Mouse (Mus musculus): ENCODE data around the gene Tmem82.

Tmem82 gene

DNA sequence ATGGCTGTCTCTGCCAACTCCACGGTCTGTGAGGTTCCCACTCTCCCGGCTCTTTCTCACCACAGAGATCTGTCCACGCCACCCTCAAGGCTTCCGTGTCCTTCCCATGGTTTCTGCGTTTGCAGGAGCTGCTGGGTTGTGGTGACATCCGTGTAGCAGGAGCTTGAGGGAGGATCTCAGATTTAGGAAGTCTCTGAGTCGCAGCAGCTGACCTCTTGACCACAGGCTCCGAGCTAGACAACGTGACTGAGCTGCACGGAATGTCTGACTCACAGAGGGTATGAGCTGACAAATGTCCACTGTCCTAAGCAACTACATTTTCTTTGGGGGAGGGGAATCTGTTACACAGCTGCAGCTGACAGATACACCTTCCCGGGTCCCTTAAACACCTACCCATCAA lies 12.6 kb downstream of the Tmem82 start, which contains the start of gene Fblim1:
Fblim1 (minus strand) TSS at position 236 of the 400 bp plus-strand sequence.
- DNase-seq, result no peak

DNA sequence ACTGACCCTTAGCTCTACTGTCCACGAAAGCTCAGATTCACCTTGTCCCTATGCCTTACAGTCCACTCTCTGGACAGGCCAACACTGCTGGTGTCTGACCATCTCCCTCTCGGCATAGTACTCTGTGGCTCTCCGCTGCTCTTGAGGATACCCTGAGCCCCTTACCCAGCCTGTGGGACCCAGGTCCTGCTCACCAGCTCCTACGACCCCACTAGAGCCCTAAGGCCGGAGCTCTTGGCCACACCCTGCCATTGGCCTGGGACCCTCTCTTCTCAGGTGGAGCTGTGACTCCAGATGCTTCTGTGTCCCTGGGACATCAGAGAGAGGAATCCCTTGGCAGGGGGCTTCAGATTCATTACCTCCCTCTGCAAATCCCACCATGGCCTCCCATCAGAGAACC lies 13.0 kb downstream of the Tmem82 start:
- no peak for DNase-seq

DNA sequence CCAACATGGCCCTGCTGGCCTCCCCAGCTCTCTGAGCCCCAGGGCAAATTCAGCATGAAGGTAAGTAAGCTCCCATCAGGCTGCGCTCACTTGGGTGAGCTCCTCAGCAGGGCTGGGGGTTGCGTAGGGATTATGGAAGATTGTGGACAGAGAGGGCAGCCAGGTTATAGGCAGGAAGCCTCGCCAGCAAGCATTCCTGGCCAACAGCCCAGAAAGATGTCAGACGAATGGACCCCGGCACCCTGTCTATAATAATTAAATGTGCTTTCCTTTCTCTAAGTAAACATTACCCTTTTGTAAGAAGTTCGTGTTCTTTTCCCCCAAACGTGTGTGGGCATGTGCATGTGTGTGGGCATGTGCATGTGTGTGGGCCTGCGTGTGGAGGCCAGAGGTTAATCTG lies 13.9 kb downstream of the Tmem82 start:
- DNase-seq, result peak; percentile 91

DNA sequence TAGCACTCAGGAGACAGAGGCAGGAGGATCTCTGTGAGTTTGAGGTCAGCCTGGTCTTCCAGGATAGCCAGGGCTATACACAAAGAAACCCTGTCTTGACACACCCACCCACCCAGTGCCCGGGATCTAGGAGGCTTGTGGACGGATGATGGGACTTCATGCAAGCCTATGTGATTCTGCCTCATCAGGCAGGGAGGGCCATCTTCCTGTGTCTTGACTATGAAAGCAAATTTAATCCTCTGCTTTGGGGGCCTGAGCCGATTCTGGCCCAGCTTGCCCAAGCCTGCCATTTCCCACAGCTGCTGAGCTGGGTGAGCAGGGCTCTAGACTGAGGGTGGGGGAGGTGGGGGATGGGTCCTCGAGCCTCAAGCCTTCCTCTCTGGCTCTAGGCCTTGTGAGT lies 14.5 kb downstream of the Tmem82 start:
- DNase-seq, result no peak

DNA sequence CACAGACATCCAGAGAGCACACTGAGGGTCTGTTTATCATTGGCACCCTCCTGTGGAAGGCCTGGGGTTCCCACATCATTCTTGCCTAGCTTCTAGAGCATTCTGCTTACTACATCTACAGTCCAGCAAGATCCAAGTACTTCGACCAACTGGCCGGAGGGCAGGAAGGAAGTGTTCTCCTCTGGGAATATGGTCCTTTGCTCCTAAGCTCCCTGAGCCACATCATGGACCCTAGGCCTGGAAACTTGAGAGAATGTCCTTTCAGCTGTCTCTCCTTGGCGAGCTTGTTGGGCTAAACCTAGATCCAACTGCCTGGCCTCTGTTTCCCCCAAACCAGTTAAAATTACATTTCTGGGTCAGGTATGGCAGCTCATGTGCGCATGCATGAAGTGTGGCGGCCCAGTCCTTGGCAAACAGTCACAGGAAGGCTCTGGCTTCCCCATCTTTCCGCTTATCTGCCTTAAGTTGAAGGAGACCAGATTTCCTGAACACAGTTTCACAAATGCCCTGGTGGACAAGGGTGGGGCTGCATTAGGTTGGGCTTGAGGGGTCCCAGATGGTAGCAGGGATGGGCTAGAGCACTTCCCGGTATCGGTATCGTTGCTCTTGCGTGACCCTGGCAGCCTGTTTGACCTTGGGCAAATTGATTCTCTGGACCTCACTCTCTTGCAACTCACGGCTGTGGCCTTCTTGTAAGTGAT lies 15.8 kb downstream of the Tmem82 start:
- DNase-seq, result peak; percentile 54

DNA sequence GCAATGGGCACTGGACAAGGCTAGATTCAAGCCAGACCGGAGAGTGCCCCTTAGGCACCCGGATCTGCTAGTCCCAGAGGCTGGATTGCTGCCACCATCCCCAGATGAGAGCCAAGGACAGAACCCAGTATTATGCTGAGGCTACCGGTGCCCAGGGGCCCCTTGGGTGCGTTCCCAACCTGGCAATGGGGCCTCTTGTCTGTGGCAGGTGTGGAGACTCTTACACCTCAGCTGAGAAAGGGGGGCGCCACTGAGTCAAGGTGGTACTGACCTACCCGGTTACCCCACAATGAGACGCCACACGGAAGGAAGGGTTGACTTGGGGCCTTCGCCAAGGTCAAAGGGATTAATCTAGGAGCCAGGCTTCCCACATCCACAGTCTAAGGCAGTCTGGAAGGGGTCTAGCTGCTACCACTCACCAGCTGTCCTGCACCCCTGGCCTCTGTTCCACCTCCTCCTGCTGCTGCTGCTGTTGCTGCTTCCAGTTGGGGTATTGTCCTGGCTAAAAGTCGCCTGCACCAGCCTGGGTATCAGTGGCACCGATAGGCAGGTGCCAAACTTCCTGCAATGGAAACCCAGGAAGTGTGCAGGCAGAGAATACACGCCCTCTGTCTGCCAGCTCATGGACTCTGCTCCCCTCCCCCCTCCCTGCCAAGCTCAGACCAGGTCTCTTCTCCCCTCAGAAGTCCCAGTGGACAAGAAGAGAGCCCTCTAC lies 17.1 kb downstream of the Tmem82 start:
- DNase-seq, result no peak

DNA sequence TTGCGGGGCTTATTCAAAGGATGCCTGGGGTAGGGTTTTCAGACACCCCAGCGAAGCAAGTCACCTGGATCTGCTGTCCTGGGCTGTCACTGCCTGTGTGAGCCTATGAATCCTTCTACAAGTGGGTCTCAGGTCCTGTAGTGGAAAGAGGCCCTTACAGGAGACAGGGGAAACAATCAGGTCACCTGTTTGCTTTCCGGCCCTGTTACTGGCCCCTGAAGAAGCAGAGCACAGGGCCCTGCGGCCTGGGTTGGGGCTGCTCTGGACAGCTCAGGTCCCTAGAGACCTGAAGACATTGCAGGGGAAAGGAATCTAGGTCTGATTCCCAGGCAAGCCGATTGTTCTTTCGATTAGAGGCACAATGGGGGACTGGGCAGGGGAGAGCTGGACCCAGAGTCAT lies 18.1 kb downstream of the Tmem82 start:
- DNase-seq, result no peak

DNA sequence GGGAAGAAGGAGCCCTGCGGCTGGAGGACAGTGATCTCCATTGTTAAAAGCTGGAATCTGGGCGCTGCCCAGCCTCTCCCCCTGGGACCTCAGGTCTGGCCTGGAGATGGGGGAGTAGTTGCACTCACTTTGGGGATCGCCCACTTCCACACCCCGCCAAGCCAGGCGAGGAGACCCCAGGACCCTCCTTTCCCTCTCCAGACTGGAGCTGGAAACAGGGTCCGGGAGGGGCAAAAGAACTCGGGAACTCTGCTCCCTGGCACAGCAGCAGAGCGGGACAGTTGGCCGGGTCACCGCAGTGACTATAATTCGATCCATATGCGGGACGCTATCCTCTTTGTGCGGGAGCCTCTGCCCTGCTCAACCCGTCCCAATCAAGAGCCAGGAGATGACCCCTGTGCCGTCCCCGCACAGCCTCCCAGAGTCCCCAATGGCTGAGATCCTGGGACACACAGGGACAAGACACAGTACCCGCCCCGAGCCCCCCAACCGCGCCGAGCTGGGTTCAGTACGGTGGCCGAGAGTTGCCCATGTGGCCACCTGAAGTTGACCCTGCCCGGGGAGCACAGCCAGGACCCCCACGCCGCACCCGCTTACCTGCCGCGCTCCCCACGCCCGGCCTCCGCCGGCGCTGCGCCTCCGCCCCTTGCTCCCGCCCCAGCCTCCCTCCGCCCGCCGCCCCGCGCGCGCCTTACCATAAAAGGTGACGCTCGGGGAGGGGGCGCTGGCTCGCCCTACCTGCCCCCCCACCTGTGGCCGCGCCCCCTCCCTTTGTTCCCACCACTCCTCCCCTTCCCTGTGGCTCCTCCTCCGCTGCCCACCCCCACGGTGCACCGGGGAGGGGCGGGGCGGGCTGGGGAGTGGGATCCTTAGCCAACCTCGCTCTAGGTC lies 18.9 kb downstream of the Tmem82 start:
- peak; percentile 54 for DNase-seq

DNA sequence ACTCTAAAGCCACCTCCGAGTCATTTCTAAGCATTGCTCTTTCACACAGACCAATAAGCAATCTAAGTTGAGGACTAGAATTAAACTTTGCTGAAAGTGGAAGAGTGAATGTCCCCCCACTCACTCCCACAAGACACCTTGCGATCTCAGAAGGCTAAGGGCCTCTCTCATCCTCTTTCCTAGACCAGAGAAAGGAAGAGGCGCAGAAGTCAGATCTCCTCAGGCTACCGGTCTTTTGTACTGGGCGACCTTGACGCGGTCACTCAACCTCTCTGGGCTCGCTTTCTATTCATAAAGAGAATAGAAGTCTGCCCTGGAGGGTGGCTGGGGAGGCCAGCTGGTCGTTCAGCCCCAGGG lies 19.6 kb downstream of the Tmem82 start:
- DNase-seq, result no peak

DNA sequence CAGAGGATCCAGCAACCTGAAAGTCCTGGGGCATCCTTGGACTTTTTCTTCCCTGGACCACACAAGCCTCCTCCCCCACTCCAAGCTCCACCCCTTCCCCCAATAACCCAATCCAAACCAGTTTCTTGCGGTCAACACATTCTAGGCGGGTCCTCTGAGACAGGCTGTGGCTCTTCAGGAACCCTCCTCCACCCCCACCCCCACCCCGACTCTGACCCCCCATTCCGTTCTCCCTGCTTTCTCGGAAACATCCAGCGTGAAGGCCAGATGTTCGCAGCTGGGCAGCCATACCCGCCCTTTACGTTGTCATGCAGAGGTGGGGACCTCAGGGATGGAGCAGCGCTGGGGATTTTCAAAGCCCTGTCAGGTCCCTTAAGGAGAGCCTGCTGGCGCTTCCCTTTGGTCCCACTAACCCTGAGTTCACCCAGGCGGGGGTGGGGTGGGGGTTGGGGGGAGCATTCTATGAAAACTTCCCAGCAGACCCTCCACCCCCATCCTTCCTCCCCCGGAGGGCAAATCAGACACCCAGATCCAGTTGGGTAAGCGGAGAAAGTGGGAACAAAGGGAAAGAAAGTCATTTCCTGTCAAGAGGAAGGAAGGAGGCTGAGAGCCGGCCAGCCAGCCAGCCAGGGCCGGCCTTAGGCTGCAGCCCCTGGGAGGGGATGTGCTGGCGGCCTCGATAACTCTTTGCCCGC lies 20.1 kb downstream of the Tmem82 start:
- peak; percentile 83 for DNase-seq

DNA sequence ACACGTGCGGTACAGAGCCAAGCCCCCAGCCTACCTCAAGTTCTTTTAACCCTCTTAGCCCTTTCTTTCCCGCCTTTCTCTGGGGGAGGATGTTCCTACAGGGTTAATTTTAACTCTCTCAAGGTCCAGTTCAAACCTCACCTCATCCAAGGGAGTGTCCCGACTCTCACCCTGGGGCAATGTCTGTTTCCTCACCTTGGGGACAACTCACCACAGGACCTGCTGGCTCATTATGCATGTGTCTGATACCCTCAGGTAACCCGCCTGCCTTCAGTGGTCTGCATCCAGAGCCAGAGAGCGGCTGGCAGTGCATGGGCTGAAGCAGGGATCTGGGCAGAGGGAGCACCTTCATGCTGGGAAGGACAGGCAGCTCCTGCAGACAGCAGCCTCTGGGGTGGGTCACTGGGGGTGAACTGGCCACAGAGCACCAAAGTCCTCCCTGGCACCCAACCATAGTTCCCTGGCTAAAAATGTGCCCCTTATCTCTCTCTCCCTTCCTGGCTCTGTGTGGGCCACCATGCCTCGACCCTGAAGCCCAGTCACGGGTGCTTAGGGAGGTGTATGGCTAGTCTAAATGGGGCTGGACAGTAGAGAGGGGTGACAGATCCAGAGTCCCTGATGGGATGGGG lies 21.6 kb downstream of the Tmem82 start:
- no peak for DNase-seq

DNA sequence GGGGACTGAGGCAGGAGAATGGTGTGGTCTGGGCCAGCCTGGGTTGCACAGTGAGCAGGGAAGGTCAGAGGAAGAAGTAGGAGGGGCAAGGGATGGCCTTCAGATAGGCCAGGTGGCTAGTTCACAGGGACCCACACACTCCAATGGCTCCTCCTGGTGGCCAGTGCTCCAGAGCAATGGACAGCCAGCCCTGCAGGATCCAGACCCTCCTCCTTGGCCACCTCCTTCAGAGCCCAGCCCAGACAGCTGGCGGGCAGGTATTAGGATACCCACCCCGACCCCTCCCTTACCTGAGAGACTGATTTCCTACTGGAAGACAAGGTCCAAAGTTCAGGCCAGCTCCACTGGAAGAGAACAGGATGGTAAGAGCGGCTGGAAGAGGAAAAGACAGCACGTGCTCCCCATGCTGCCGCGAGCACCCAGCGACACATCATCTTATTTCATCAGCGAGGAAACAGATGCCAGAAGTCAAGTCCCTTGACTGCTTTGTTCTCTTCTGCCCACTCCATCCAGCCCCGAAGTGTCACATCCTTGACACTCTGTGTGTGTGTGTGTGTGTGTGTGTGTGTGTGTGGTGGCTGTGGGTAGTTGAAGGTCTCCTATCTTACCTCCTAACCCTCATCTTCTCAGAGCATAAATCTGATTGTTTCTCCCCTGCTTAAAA lies 22.7 kb downstream of the Tmem82 start:
- peak; percentile 70 for DNase-seq

DNA sequence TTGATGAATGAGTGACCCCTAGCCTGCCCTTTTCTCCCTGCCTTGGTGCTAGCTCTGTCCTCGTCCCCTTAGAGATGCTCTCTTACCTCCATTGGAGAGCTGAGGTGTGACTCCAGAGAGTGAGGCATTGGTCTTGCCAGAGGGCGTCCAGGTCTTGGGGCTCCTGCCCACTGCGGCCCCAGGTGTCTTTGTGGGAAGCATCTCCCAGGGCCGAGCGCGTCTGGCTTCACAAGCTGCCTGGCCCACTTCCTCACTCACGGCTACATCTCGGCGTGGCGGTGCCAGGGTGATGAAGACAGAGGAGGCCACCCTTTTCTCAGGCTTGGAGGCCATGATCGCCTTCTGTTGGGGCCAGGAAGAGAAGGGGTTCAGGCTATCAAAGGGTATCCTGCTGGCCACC lies 23.3 kb downstream of the Tmem82 start:
- DNase-seq, result no peak

DNA sequence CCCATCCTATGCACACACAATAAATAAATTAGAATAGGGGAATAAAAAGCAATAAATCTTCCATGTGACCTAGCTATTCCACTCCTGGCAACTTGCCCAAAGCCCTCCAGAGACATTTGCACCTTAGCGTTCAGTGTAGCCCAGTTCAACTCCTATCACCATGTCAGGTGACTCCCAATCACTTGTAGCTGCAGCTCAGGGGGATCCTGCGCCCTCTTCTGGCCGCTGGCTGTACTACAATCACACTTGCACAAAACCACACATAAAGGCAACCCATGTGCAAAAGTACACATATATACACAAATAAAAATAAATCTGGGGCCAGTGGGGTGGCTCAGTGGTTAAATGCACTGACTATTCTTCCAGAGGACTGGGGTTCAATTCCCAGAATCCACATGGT lies 26.9 kb downstream of the Tmem82 start:
- DNase-seq, result no peak

DNA sequence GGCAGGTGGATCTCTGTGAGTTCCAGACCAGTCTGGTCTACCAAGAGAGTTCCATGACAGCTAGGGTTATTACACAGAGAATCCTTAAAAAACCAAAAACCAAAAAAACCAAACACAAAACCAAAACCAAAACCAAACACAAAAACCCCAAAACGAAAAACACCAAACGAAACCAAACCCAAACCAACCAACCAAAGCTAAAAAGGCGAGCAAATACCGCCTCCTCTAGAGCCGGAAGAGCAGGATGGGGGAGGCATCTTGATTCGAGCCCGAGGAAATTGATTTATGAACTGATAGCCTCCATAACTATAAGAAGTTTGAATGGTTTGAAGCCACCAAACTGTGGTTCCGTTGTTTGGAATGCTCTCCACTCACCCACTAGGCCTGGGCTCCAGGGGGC lies 34.5 kb downstream of the Tmem82 start:
- no peak for DNase-seq

DNA sequence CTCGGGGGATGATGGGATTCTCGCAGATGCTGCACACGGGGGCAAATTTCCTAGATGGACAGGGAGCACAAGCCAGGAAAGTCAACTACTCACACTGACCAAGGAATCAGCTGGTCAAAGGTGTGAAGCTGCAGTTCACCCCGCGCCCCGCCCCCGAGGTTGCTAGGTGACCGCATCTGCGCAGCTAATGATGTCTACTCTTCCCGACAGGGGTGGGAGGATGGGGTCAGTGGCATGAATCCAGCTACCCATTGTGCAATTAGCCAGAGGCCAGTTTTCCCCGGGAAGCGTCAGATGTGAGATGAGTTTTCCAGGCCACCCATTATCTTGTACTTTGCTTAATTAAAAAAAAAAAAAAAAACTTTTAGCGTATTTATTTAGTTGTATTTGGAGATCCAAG lies 37.4 kb downstream of the Tmem82 start:
- no peak for DNase-seq

DNA sequence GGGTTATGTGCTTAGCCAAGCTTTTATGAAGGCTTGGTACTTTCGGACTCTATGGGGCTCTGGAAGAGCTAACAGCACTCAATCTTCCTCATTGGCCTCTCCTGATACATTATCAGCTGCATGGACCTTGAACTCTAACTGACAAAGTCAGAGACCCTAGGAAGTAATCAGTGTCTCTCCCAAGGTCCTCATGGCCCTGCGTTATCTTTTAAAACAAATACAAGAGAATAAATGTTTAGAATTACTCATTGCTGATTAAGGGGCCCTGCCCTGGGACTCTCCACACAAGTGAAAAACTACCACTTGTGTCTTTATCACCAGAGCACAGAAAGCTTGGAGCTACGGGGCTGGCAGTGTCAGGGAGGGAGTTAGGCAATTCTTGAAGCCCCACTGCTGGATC lies 39.6 kb downstream of the Tmem82 start:
- no peak for DNase-seq

DNA sequence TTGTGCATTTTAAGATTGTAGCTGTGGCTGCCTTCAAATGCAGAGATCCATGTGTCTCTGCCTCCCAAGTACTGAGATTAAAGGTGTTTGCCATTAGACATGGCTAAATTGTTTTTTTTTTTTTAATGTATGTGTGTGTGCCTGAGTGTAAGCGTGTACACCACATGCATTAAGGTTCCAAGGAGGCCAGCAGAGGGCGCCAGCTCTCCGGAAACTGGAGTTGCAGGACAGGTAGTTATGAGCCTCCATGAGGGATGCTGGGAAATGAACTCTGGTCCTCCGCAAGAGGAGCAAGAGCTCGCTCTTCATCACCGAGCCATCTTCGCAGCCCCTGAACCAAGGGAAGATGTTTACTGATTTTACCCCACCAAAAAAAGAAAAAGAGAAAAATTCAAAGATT lies 41.6 kb downstream of the Tmem82 start:
- DNase-seq, result no peak

DNA sequence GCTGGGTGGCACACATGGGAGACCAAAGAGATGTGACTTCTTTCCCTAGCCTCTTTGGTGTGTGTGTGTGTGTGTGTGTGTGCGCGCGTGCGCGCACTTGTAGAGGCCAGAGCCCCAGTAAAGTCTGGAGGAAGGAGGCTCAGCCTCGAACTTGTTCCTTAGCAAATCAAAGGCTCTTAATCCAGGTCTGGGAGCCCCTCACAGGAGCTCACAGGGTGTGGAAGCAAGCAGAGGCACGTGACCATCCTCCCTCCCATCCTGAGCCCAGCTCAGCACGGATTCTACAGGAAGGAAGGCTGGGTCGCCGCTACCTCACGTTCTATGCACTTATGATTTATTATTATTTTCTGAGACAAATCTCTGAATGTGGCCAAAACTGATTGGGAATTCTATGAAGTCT lies 42.0 kb downstream of the Tmem82 start:
- DNase-seq, result no peak

DNA sequence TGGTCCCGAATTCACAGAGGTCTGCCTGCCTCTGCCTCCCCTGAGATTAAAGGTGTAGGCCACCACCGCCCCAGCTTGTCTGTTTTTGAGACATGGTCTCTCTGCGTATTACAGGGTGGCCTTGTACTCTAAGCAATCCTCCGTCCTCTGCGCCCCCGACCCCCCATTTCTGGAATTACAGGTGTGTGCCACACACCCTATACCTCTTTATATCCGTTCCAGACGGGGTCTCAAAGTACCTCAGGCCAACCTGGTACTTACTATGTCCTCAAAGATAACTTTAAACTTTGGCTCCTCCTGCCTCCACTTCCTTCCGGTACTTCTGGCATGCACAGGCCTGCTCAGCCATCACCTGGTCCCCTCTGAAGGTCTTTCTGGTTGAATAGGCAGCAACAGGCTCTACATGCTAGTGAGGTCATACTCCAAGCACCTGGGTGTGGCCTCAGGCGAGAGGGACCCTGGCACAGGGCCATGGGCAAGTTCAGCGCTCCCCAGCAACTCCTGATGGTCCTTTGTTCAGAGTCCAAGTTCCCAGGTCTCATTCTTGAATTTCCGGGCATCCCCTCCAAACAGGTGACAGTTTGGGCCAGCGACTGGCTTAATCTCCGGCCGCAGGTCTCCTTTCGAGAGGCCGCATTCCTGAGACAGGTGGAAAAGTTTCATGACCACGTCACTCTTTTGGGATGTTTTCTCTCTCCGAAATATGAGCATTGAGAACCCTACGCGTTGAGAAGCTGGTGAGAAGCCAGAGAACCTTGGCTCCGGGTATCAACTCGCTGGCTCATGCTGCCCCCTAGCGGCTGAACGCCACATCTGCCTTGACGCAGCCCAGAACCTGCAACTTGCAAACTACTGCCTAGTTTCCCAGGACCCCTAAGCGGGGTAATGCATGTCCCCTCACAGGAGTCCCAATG lies 43.4 kb downstream of the Tmem82 start:
- peak; percentile 90 for DNase-seq

Data from kidney, postnatal 14 days (tissue).